Mouse (Mus musculus): Measurements from ENCODE around the gene Mrgprd. TPM values are rescaled to one million over a fixed set of nuclear protein-coding genes. Genes with fewer than 3 reads are reported as not detected.

Gene Mrgprd
- total and polyA plus RNA-seq, 3 experiments = not detected

- dilution Hi-C loops (cut with MboI; ENCODE audit: extremely low pct_ligation_motif_present, extremely low pct_unique_long_range_greater_than_20kb, low sequenced_read_pairs) (no loop called here), in situ Hi-C loops (cut with MboI; ENCODE audit: low pct_ligation_motif_present, low pct_unique_long_range_greater_than_20kb, low sequenced_read_pairs) (no loop called here)
- peaks cover 84% of the 10 kb centered on the region for H3K27me3 ChIP-seq (replicated peaks)
These were observed 7.0 kb upstream of the Mrgprd start for GRCm38 (mm10) chr7:145307636-145308035.

DNA sequence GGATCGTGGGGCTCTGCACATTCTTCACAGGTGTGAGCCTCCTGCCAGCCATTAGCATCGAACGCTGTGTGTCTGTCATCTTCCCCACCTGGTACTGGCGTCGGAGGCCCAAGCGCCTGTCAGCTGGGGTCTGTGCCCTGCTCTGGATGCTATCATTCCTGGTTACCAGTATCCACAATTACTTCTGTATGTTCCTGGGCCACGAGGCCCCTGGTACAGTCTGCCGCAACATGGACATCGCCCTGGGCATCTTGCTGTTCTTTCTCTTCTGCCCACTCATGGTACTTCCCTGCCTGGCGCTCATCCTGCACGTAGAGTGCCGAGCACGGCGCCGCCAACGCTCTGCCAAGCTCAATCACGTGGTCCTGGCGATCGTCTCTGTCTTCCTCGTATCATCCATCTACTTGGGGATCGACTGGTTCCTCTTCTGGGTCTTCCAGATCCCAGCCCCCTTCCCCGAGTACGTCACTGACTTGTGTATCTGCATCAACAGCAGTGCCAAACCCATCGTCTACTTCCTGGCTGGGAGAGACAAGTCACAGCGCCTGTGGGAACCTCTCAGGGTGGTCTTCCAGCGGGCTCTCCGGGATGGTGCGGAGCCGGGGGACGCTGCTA is 6.5 kb upstream of the Mrgprd start:
- no peak overlapping the region for H3K4me3 ChIP-seq (replicated peaks in 1 of 3; ENCODE audit: low read depth in 2 of 3, low read length in 2 of 3, poor library complexity in 1 of 3)
- H3K4me1 ChIP-seq (ENCODE audit: control insufficient read depth in 1 of 2, insufficient read depth in 2 of 2) = peaks cover 3 to 14% of the 10 kb centered on the region in 2 experiments; a peak in 3 of 4 replicates
- H3K9ac ChIP-seq (ENCODE audit: insufficient read depth, low read depth) = no peak overlapping the region
- H3K79me2 ChIP-seq (replicated peaks; ENCODE audit: control insufficient read depth, extremely low read depth, insufficient read depth, poor library complexity, severe bottlenecking) = no peaks in the 10 kb centered on the region
- no peaks in the 10 kb centered on the region for H3K9me3 ChIP-seq (replicated peaks; ENCODE audit: low read length)
- H3K27me3 ChIP-seq (replicated peaks) = peaks cover 84% of the 10 kb centered on the region
- no peak overlapping the region for H3K27ac ChIP-seq (ENCODE audit: insufficient read depth, low read depth)
- TF ChIP-seq ZKSCAN1 (IDR thresholded peaks at IDR 0.05; ENCODE audit: borderline replicate concordance, low read depth, low read length) (no peak), POLR2AphosphoS2 (IDR thresholded peaks at IDR 0.05; ENCODE audit: low read depth, low read length) (no peak), MAZ (IDR thresholded peaks at IDR 0.05; ENCODE audit: low read depth, low read length) (no peak), CHD2 (IDR thresholded peaks at IDR 0.05; ENCODE audit: low read length) (no peak), ZMIZ1 (IDR thresholded peaks at IDR 0.05; ENCODE audit: low read depth, low read length) (no peak), USF1 (IDR thresholded peaks at IDR 0.05; ENCODE audit: low read depth, low read length) (no peak), SMC3 (IDR thresholded peaks at IDR 0.05; ENCODE audit: low read depth, low read length) (no peak), CTCF (conservative IDR thresholded peaks at IDR 0.05 in 1 of 2, IDR thresholded peaks at IDR 0.05 in 1 of 2; ENCODE audit: low read depth in 2 of 2, low read length in 2 of 2) (no peak), TBP (conservative IDR thresholded peaks at IDR 0.05; ENCODE audit: low read depth, low read length) (no peak), ZC3H11A (IDR thresholded peaks at IDR 0.05; ENCODE audit: low read depth, low read length) (no peak), SIN3A (IDR thresholded peaks at IDR 0.05; ENCODE audit: low read length) (no peak), ZNF384 (IDR thresholded peaks at IDR 0.05; ENCODE audit: low read depth, low read length) (no peak), USF2 (conservative IDR thresholded peaks at IDR 0.05; ENCODE audit: low read depth, low read length) (no peak), POLR2A (IDR thresholded peaks at IDR 0.05; ENCODE audit: low read depth, low read length) (no peak), CHD1 (IDR thresholded peaks at IDR 0.05; ENCODE audit: low read depth, low read length) (no peak), E2F4 (IDR thresholded peaks at IDR 0.05; ENCODE audit: insufficient replicate concordance, low read depth, low read length) (no peak), RCOR1 (conservative IDR thresholded peaks at IDR 0.05; ENCODE audit: low read depth, low read length) (no peak)
- DNase-seq (ENCODE audit: extremely low read depth) = no peak
- H3K4me2 ChIP-seq (ENCODE audit: insufficient read depth, low read depth, poor library complexity, severe bottlenecking) = no peak overlapping the region
- no peaks in the 10 kb centered on the region for H3K36me3 ChIP-seq (replicated peaks in 1 of 2; ENCODE audit: control insufficient read depth in 1 of 2, insufficient read depth in 1 of 2, low read length in 1 of 2)
- dilution Hi-C loops (cut with MboI; ENCODE audit: extremely low pct_ligation_motif_present, extremely low pct_unique_long_range_greater_than_20kb, low sequenced_read_pairs) (no loop called here), in situ Hi-C loops (cut with MboI; ENCODE audit: low pct_ligation_motif_present, low pct_unique_long_range_greater_than_20kb, low sequenced_read_pairs) (no loop called here)

More at GRCm38 (mm10) chr7:145307636-145308035, 7.0 kb upstream of the Mrgprd start:
- no peak for TF ChIP-seq RAD21 (IDR thresholded peaks at IDR 0.05; ENCODE audit: low read depth, low read length)
- TF ChIP-seq E2F4 (IDR thresholded peaks at IDR 0.05; ENCODE audit: insufficient replicate concordance, low read depth, low read length) = no peak
- TF ChIP-seq SMC3 (IDR thresholded peaks at IDR 0.05; ENCODE audit: low read depth, low read length) = no peak
- TF ChIP-seq TBP (conservative IDR thresholded peaks at IDR 0.05; ENCODE audit: low read depth, low read length) = no peak
- TF ChIP-seq ZMIZ1 (IDR thresholded peaks at IDR 0.05; ENCODE audit: low read depth, low read length) = no peak
- TF ChIP-seq MXI1 (IDR thresholded peaks at IDR 0.05; ENCODE audit: low read depth, low read length) = no peak
- no peak for TF ChIP-seq CHD2 (IDR thresholded peaks at IDR 0.05; ENCODE audit: low read length)
- TF ChIP-seq POLR2AphosphoS2 (IDR thresholded peaks at IDR 0.05; ENCODE audit: low read depth, low read length) = no peak
- no peak for TF ChIP-seq TCF12 (IDR thresholded peaks at IDR 0.05; ENCODE audit: low read depth, low read length)
- TF ChIP-seq ZKSCAN1 (IDR thresholded peaks at IDR 0.05; ENCODE audit: borderline replicate concordance, low read depth, low read length) = no peak
- no peak for TF ChIP-seq MAX (IDR thresholded peaks at IDR 0.05; ENCODE audit: low read length)
- TF ChIP-seq CHD1 (IDR thresholded peaks at IDR 0.05; ENCODE audit: low read depth, low read length) = no peak
- TF ChIP-seq KAT2A (IDR thresholded peaks at IDR 0.05; ENCODE audit: insufficient replicate concordance, low read length) = no peak
- no peak for TF ChIP-seq CTCF (conservative IDR thresholded peaks at IDR 0.05 in 1 of 2, IDR thresholded peaks at IDR 0.05 in 1 of 2; ENCODE audit: low read depth in 2 of 2, low read length in 2 of 2)
- no peak for TF ChIP-seq EP300 (IDR thresholded peaks at IDR 0.05; ENCODE audit: low read length)
- no peaks in the 10 kb centered on the region for H3K36me3 ChIP-seq (replicated peaks in 1 of 2; ENCODE audit: control insufficient read depth in 1 of 2, insufficient read depth in 1 of 2, low read length in 1 of 2)
- no peak overlapping the region for H3K4me2 ChIP-seq (ENCODE audit: insufficient read depth, low read depth, poor library complexity, severe bottlenecking)
- peaks cover 3 to 14% of the 10 kb centered on the region in 2 experiments; a peak in 3 of 4 replicates for H3K4me1 ChIP-seq (ENCODE audit: control insufficient read depth in 1 of 2, insufficient read depth in 2 of 2)
- no peak overlapping the region for H3K9ac ChIP-seq (ENCODE audit: insufficient read depth, low read depth)
- H3K79me2 ChIP-seq (replicated peaks; ENCODE audit: control insufficient read depth, extremely low read depth, insufficient read depth, poor library complexity, severe bottlenecking) = no peaks in the 10 kb centered on the region
- H3K4me3 ChIP-seq (replicated peaks in 1 of 3; ENCODE audit: low read depth in 2 of 3, low read length in 2 of 3, poor library complexity in 1 of 3) = no peak overlapping the region
- no peaks in the 10 kb centered on the region for H3K9me3 ChIP-seq (replicated peaks; ENCODE audit: low read length)
- DNase-seq (ENCODE audit: extremely low read depth) = no peak
- H3K27ac ChIP-seq (ENCODE audit: insufficient read depth, low read depth) = no peak overlapping the region
